Mouse (Mus musculus) thymus, postnatal 10 days (tissue): ENCODE measurements around the gene Metrn.

Source experiments
- DNase-seq, 2 experiments: peaks; one replicate each; pipeline ENCODE4 v3.0.0; 2021; ENCODE audit warnings: low spot score in 2 of 2

Gene Metrn

GRCm38 (mm10) chr17:25769331-25769730 is 27.6 kb downstream of the Metrn start:
- no peak for DNase-seq

DNA sequence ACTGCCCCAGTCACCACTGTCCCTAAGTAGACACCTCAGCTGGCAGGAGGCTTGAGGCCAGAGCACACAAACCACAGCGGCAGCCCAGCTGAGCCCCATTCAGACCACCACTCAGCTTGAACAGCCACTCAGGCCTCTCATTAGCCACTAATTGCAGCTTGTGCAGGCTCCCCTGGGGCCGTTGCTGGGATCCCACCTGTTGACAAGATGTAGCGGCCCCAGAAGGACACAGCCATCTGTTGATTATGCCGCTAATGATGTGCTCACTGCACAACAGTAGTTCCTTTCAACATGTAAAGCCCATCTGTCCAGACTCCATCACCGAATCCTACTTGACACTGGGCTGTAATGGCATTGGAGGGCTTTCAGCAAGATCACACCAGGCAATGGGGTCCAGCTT is 31.1 kb downstream of the Metrn start:
- no peak for DNase-seq

- DNase-seq, result no peak
These were observed 34.3 kb downstream of the Metrn start for GRCm38 (mm10) chr17:25762591-25762990.

DNA sequence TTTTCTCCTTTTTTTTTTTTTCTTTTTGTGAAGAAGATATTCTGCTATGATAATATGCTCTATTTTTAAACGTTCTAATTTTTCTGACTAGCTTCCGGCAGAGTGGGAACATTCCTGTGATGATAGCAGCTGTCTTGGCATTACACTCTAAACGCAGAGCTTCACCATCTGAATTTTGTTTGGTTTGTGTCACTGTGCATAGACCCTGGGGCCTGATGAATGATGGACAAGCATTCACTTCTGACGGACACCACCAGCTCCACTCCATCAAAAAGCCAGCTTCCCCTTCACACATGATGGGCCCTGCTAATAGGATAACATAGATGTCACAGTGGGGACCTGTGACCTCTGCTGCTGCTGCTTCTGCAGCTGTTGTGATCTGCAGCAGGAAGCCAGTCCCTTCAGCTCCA is 35.4 kb downstream of the Metrn start:
- no peak for DNase-seq

- DNase-seq, result no peak
These were observed 36.8 kb downstream of the Metrn start for GRCm38 (mm10) chr17:25760148-25760547.

DNA sequence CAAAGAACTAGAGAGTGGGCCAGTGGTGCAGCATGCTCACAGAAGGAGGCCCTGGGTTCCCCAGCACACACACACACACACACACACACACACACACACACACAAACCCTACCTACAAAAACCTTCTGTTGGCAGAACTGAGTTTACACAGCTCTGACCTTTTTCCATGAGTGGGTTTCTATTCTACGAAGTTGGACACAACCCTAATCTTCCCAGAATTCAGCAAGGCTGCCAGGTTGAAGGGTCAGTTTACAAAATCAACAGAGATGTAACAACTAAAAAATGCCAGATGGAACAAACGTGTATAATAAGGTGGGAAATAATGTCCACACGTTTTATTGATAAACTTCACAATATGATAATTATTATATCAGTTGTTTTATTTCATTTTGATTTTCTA is 39.2 kb downstream of the Metrn start:
- DNase-seq, result no peak

DNA sequence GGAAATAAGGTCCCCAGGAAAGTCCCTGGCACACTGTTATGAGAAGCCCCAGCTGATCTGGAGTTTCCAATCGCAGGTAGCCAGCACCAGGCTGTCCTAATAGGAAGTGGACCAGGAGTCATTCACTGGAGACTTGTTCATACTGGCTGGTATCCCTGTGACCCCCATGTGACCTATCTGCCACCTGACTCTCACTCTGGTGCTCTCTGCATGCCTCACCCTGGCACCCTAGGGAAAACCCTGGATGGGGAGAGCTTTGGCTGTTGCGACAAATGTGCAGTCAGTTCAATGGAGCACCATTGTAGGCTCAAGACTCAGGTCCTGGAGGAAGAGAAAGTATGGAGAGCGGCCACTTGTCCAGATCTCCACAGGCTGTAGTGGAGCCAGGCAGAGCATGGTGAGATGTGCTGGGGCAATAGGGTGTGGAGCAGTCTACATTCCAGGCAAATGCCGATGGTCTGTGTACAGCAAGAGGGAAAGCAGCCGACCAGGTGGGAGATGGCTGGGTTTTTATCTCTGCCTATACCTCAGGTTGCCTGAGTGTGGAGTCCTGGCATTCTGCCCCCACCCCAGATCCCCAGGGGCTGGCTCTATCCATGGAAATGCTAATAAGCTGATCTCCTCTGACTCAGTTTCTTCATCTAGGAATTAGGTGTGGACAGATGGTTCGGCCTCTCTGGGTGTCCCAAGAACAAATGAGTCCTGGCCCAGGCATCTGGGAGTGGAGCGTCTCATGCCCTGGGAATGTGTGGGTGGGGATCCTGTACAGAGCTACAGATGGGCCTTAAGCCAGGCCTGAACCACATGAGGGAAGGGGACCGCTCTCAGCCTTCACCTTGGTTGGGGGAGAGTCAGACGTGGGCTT is 40.3 kb downstream of the Metrn start:
- no peak for DNase-seq

DNA sequence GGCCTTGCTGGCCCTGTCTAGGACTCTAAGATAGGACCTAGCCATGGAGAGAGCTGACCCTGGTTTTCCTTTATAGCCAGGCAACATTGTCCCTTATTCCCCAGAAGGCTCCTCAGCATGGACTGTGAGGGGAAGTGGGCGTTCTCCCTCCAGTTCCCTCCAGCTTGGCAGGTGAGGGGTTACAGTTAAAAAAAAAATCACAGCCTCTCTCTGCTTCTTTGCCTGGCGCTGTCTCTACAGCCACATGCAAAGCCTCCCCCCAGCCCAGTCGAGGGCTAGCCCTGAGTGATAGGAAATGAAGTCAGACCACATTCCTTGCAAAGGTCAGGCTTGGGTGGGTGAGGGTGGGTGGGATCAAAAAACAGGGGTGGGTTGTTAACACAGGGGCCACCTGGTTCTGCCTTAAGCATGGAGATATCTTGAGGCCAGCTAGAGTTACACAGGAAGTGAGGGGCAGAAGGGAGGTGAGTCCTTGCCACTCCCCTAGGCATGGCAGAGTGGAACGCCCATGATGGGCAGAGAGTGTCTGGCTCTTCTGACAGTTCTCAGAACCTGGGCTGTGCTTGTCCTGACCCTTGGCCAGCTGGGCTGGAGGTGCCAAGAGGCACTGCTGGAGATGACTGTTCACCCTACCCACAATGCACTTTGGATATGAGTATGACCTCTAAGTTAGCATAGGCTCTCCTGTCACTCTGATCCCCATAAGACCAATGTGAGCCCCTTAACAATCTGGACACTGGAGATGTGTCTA is 41.1 kb downstream of the Metrn start:
- DNase-seq, result no peak

DNA sequence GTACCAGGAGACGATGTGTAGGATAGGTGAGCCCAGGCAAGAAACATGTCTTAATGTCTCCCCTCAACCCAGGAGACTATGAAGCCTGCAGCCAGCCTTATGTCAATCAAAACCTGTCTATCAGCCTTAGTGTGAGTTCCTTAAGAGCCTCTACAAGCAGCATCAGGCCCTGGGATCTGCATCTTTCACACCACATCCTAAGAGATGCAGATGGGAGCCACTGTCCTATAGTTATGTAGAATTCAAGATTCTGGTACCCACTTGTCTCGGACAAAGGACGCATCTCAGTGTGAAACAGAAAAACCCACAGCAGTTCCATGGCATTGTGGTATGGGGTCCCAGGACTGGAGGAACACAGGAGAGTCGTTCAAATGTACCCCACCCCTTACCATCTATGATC is 41.9 kb downstream of the Metrn start:
- no peak for DNase-seq

GRCm38 (mm10) chr17:25754241-25754640 is 42.7 kb downstream of the Metrn start, which contains the start of gene Msln:
Gene Msln (minus strand): TSS chr17:25754378.
- no peak for DNase-seq

GRCm38 (mm10) chr17:25751446-25751845 is 45.5 kb downstream of the Metrn start:
- DNase-seq, result no peak

DNA sequence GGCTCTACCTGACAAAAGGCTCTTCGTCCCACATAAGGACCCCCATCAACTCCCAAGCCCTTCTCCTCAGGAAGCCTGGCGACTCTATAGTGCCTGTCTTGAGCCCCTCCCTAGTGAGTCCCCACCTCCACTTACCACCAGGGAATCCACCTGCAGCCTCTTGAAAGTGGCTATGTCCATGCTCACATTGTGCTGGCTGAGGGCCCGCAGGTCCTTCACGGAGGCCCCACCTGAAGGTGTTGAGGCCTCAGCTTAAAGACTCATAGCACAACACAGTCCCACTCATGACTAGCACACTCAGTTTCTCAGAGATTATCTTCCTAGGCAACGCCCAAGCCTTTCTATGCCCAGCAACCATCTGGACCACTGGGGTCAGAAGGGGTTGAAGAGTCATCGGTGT is 47.6 kb downstream of the Metrn start:
- no peak for DNase-seq

GRCm38 (mm10) chr17:25748238-25748637 is 48.7 kb downstream of the Metrn start:
- no peak for DNase-seq

GRCm38 (mm10) chr17:25744311-25744710 is 52.6 kb downstream of the Metrn start:
- no peak for DNase-seq

- no peak for DNase-seq
These were observed 53.1 kb downstream of the Metrn start for GRCm38 (mm10) chr17:25743831-25744230.
